Mouse (Mus musculus) myocyte (in vitro differentiated cells): Measurements from ENCODE around the gene Adcy1. TPM values are rescaled to one million over a fixed set of nuclear protein-coding genes. Genes with fewer than 3 reads are reported as not detected.

Experiments used
- H3K27me3 ChIP-seq: one replicate; pipeline ENCODE4 v1.6.1; 2011; ENCODE audit not compliant: control insufficient read depth, insufficient read depth, insufficient read length
- H3K36me3 ChIP-seq: one replicate; pipeline ENCODE4 v1.6.1; 2011; ENCODE audit not compliant: control insufficient read depth, insufficient read depth
- H3K4me2 ChIP-seq: one replicate; pipeline ENCODE4 v1.6.1; 2011; ENCODE audit warnings: low read depth, control low read depth
- H3K4me3 ChIP-seq: one replicate; pipeline ENCODE4 v1.5.1; 2011; ENCODE audit warnings: mild to moderate bottlenecking, control low read depth, moderate library complexity
- H3K79me2 ChIP-seq: one replicate; pipeline ENCODE4 v1.6.1; 2011; ENCODE audit not compliant: control insufficient read depth, insufficient read depth
- H3ac ChIP-seq: one replicate; pipeline ENCODE4 v1.6.1; 2011; ENCODE audit not compliant: control insufficient read depth, insufficient read length
- CEBPB ChIP-seq: IDR thresholded peaks from 2 replicates; pipeline ENCODE4 v1.6.1; 2011; ENCODE audit warnings: mild to moderate bottlenecking, moderate library complexity; ENCODE audit not compliant: poor library complexity, insufficient read depth, severe bottlenecking
- E2F4 ChIP-seq: IDR thresholded peaks from one replicate; pipeline ENCODE4 v1.6.1; 2011; ENCODE audit warnings: mild to moderate bottlenecking, control low read depth, moderate library complexity; ENCODE audit not compliant: insufficient read depth
- MAX ChIP-seq: IDR thresholded peaks from one replicate; pipeline ENCODE4 v1.6.1; 2011; ENCODE audit warnings: low read depth, mild to moderate bottlenecking, control low read depth
- MYOD1 ChIP-seq, 3 experiments: IDR thresholded peaks; one replicate each; pipeline ENCODE4 v1.6.1; 2011; ENCODE audit warnings: control low read depth in 2 of 3, low read depth in 2 of 3, mild to moderate bottlenecking in 2 of 3, moderate library complexity in 1 of 3; ENCODE audit not compliant: insufficient read length in 2 of 3, control insufficient read depth in 1 of 3
- MYOG ChIP-seq, 3 experiments: IDR thresholded peaks; one replicate each; pipeline ENCODE4 v1.6.1; 2011; ENCODE audit warnings: control low read depth in 2 of 3, low read depth in 2 of 3, mild to moderate bottlenecking in 2 of 3; ENCODE audit not compliant: insufficient read length in 2 of 3, control insufficient read depth in 1 of 3, insufficient read depth in 1 of 3
- POLR2A ChIP-seq: IDR thresholded peaks from one replicate; pipeline ENCODE4 v1.6.1; 2011; ENCODE audit warnings: low read depth, mild to moderate bottlenecking, control low read depth, moderate library complexity; ENCODE audit not compliant: insufficient read length
- POLR2AphosphoS2 ChIP-seq: IDR thresholded peaks from one replicate; pipeline ENCODE4 v1.6.1; 2011; ENCODE audit warnings: low read depth, control low read depth; ENCODE audit not compliant: insufficient read length
- REST ChIP-seq: IDR thresholded peaks from one replicate; pipeline ENCODE4 v1.6.1; 2011; ENCODE audit warnings: mild to moderate bottlenecking, control low read depth, moderate library complexity; ENCODE audit not compliant: insufficient read depth, insufficient read length
- SRF ChIP-seq: IDR thresholded peaks from one replicate; pipeline ENCODE4 v1.6.1; 2011; ENCODE audit warnings: low read depth; ENCODE audit not compliant: control insufficient read depth, insufficient read length
- TCF12 ChIP-seq: IDR thresholded peaks from one replicate; pipeline ENCODE4 v1.6.1; 2011; ENCODE audit warnings: mild to moderate bottlenecking, control low read depth; ENCODE audit not compliant: poor library complexity, insufficient read depth, severe bottlenecking
- TCF3 ChIP-seq: IDR thresholded peaks from one replicate; pipeline ENCODE4 v1.6.1; 2011; ENCODE audit warnings: low read depth, control low read depth; ENCODE audit not compliant: insufficient read length
- USF1 ChIP-seq: IDR thresholded peaks from one replicate; pipeline ENCODE4 v1.6.1; 2011; ENCODE audit warnings: low read depth, mild to moderate bottlenecking, control low read depth, moderate library complexity
- polyA plus RNA-seq: library from polyadenylated mRNA; unstranded; fragments of >200 nt; fragmentation: generic; extraction: Trizol; gene quantifications from one replicate; pipeline ENCODE4 v1.2.1, GENCODE M21; 2012; ENCODE audit warnings: missing spikeins

Adcy1 gene
- polyA plus RNA-seq, 1 experiment = 0.02 TPM

- H3ac ChIP-seq = no peak overlapping the region
- TF ChIP-seq MYOG (IDR thresholded peaks at IDR 0.05; ENCODE audit: control insufficient read depth in 1 of 3, insufficient read depth in 1 of 3, insufficient read length in 2 of 3, low read depth in 2 of 3) = no peak
- TF ChIP-seq MYOD1 (IDR thresholded peaks at IDR 0.05; ENCODE audit: control insufficient read depth in 1 of 3, insufficient read length in 2 of 3, low read depth in 2 of 3) = no peak
- no peak for TF ChIP-seq SRF
- no peak for TF ChIP-seq USF1
- no peak for TF ChIP-seq TCF3
- no peak for TF ChIP-seq MAX
- no peak for TF ChIP-seq POLR2AphosphoS2
- TF ChIP-seq POLR2A = no peak
- TF ChIP-seq CEBPB = no peak
- no peak for TF ChIP-seq REST
- TF ChIP-seq TCF12 = no peak
- TF ChIP-seq E2F4 = no peak
- H3K36me3 ChIP-seq = no peaks in the 10 kb centered on the region
- no peaks in the 10 kb centered on the region for H3K27me3 ChIP-seq
- H3K4me2 ChIP-seq = no peak overlapping the region
- H3K4me3 ChIP-seq = no peak overlapping the region
- no peaks in the 10 kb centered on the region for H3K79me2 ChIP-seq
Observed at GRCm38 (mm10) chr11:7076510-7076909, 13.2 kb downstream of the Adcy1 start.

DNA sequence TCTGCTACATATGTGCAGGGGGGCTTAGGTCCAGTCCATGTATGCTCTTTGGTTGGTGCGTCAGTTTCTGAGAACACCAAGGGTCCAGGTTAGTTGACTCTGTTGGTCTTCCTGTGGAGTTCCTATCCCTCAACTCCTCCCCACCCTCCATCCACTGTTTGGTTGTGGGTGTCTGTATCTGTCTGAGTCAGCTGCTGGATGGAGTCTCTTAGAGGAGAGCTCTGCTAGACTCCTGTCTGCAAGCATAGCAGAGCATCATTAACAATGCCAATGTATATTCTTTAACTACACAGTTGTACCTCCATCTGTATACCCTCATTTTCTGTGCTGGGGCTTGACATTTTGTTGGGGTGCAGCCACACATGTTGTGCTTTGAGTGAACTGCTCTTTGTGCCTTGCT, 18.6 kb downstream of the Adcy1 start:
- no peak overlapping the region for H3K4me3 ChIP-seq
- H3ac ChIP-seq = no peak overlapping the region
- H3K4me2 ChIP-seq = no peak overlapping the region
- H3K27me3 ChIP-seq = no peaks in the 10 kb centered on the region
- no peaks in the 10 kb centered on the region for H3K79me2 ChIP-seq
- TF ChIP-seq POLR2AphosphoS2 (no peak), SRF (no peak), USF1 (no peak), TCF3 (no peak), CEBPB (no peak), REST (no peak), MYOG (IDR thresholded peaks at IDR 0.05; ENCODE audit: control insufficient read depth in 1 of 3, insufficient read depth in 1 of 3, insufficient read length in 2 of 3, low read depth in 2 of 3) (no peak), POLR2A (no peak)
- H3K36me3 ChIP-seq = no peaks in the 10 kb centered on the region

DNA sequence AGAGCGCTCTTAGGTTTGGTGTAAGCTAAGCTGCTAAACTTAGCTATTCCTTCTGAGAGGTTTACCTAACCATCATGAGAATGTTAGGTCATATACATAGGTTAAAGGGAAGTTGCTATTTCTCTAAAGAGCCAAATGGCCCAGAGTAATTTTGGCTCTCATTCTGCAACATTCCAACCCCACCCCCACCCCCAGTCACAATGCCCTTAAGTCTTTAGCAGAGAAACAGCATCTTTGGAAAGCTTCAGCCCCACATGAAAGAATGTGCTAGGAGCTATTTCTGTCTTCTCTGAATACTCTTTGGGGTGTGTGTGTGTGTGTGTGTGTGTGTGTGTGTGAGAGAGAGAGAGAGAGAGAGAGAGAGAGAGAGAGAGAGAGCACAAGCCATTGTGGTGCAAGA, 20.6 kb downstream of the Adcy1 start:
- no peak overlapping the region for H3K4me2 ChIP-seq
- no peak overlapping the region for H3K4me3 ChIP-seq
- no peaks in the 10 kb centered on the region for H3K36me3 ChIP-seq
- H3K27me3 ChIP-seq = no peaks in the 10 kb centered on the region
- H3K79me2 ChIP-seq = no peaks in the 10 kb centered on the region
- H3ac ChIP-seq = no peak overlapping the region
- no peak for TF ChIP-seq SRF

GRCm38 (mm10) chr11:7085184-7085583, 21.9 kb downstream of the Adcy1 start:
- Histone ChIP-seq H3K79me2 (no peaks in the 10 kb centered on the region), H3K36me3 (no peaks in the 10 kb centered on the region), H3K4me2 (no peak overlapping the region), H3K27me3 (no peaks in the 10 kb centered on the region), H3K4me3 (no peak overlapping the region), H3ac (no peak overlapping the region)
- no peak for TF ChIP-seq MAX

- no peaks in the 10 kb centered on the region for H3K27me3 ChIP-seq
- no peak overlapping the region for H3ac ChIP-seq
- no peak overlapping the region for H3K4me2 ChIP-seq
- no peaks in the 10 kb centered on the region for H3K79me2 ChIP-seq
- H3K36me3 ChIP-seq = no peaks in the 10 kb centered on the region
- H3K4me3 ChIP-seq = no peak overlapping the region
- no peak for TF ChIP-seq MYOD1 (IDR thresholded peaks at IDR 0.05; ENCODE audit: control insufficient read depth in 1 of 3, insufficient read length in 2 of 3, low read depth in 2 of 3)
- no peak for TF ChIP-seq MYOG (IDR thresholded peaks at IDR 0.05; ENCODE audit: control insufficient read depth in 1 of 3, insufficient read depth in 1 of 3, insufficient read length in 2 of 3, low read depth in 2 of 3)
Observed at GRCm38 (mm10) chr11:7091120-7091519, 27.8 kb downstream of the Adcy1 start.

DNA sequence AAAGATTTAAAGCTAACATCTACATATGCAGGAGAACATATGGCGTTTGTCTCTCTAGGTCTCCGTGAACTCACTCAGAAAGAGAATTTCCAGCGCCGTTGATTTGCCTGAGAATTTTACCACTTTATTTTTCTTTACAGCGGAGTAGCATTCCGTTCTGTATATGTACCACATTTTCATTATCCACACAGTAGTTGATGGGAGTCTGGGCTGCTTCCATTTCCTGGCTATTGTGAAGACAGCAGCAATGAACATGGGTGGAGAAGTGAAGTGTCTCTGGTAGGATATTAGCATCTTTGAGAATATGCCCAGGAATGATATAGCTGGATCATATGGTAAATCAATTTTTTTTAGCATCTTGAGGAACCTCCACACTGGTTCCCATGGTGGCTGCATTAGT, 31.6 kb downstream of the Adcy1 start:
- Histone ChIP-seq H3K79me2 (no peaks in the 10 kb centered on the region), H3K4me2 (no peak overlapping the region), H3K4me3 (no peak overlapping the region), H3ac (no peak overlapping the region), H3K36me3 (no peaks in the 10 kb centered on the region), H3K27me3 (no peaks in the 10 kb centered on the region)
- TF ChIP-seq CEBPB (no peak), MYOG (IDR thresholded peaks at IDR 0.05; ENCODE audit: control insufficient read depth in 1 of 3, insufficient read depth in 1 of 3, insufficient read length in 2 of 3, low read depth in 2 of 3) (no peak), POLR2A (no peak), MYOD1 (IDR thresholded peaks at IDR 0.05; ENCODE audit: control insufficient read depth in 1 of 3, insufficient read length in 2 of 3, low read depth in 2 of 3) (no peak), TCF3 (no peak), TCF12 (no peak), SRF (no peak), E2F4 (no peak), POLR2AphosphoS2 (no peak), MAX (no peak), USF1 (no peak), REST (no peak)
